Mouse (Mus musculus) thymus, postnatal 0 days (tissue): ENCODE measurements around the gene Cep295nl. TPM values are rescaled to one million over a fixed set of nuclear protein-coding genes. Genes with fewer than 3 reads are reported as not detected.

Source experiments
- polyA plus RNA-seq: library from polyadenylated mRNA; unstranded; fragments of >200 nt; fragmentation: Nextera tagmentation; extraction: Ambion mirVana; gene quantifications from 2 replicates; pipeline ENCODE4 v1.2.1, GENCODE M21; 2015

Cep295nl gene
- polyA plus RNA-seq, 1 experiment from 2014 or later: 0.30 TPM

Other genes with a start within 250 kb of the Cep295nl start
- gene Dnah17, start 211.9 kb downstream of the Cep295nl start, polyA plus RNA-seq: 0.63 and 0.88 TPM in 2 replicates
- gene Cyth1, start 93.9 kb downstream of the Cep295nl start, polyA plus RNA-seq: 44.7 and 46.1 TPM in 2 replicates
- 13.0 and 15.2 TPM in 2 replicates for gene Usp36, start 52.3 kb downstream of the Cep295nl start, polyA plus RNA-seq
- gene Timp2, start 13.2 kb upstream of the Cep295nl start, polyA plus RNA-seq: 45.1 and 45.2 TPM in 2 replicates
- 100.0 and 116 TPM in 2 replicates for gene Lgals3bp, start 59.6 kb upstream of the Cep295nl start, polyA plus RNA-seq
- 24.6 and 26.6 TPM in 2 replicates for gene Cant1, start 76.6 kb upstream of the Cep295nl start, polyA plus RNA-seq
- gene C1qtnf1, start 85.7 kb upstream of the Cep295nl start, polyA plus RNA-seq: 2.4 and 2.8 TPM in 2 replicates
- 16.0 and 17.1 TPM in 2 replicates for gene Engase, start 134.3 kb upstream of the Cep295nl start, polyA plus RNA-seq